Mouse (Mus musculus) testis, adult 2 months (tissue): ENCODE measurements around the gene Alox5ap.

Source experiments
- CTCF ChIP-seq: fragments of 200-500 bp; IDR thresholded peaks from 2 replicates; pipeline ENCODE4 v1.5.1; 2012; ENCODE audit warnings: low read depth, mild to moderate bottlenecking, inconsistent platforms, low read length, moderate library complexity; ENCODE audit not compliant: control insufficient read depth, insufficient read depth, insufficient replicate concordance
- POLR2A ChIP-seq: fragments of 200-500 bp; IDR thresholded peaks from 2 replicates; pipeline ENCODE4 v1.6.1; 2012; ENCODE audit warnings: low read depth, mild to moderate bottlenecking, inconsistent platforms, low read length, moderate library complexity; ENCODE audit not compliant: control insufficient read depth

DNA sequence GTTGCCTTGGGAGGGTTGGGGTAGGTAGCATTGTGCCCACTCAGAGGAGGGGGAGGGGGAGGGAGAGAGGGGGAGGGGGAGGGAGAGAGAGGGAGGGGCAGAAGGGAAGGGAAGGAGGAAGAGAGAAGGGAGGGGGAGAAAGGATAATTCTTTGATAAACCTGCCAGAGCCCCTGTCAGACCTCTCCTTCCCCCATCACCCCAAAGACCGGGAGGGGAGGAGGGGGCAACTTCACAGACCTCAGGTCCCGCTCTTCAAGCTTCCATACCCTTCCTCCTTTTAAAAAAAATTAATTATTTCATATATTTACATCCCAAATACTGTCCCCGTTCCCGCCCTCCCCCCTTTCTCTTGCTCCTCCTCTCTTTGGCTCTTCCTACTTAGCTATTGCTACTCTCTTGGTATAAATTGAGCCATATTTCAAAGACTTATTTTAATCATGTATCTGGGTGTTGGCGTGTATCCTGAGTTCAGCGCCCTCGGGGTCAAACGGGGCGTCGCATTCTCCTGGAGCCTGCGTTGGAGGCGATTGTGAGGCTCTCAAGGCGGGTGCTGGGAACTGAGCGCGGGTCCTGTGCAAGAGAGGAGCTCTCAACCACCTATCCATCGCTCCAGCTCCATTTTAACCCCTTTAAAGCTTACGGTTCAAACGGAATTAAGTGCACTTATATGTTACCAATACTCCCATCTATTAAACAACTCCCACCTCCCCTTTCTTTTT is 34.8 kb upstream of the Alox5ap start:
- no peak for TF ChIP-seq CTCF
- TF ChIP-seq POLR2A, result no peak
